Mouse (Mus musculus) fat pad, adult 2 months (tissue): Measurements from ENCODE around the gene Plxna4.

Experiments
- DNase-seq: peaks from one replicate; pipeline ENCODE4 v3.0.0-alpha.2; 2011; ENCODE audit warnings: low read depth, low spot score; ENCODE audit errors: extremely low read depth

Plxna4 gene

DNA sequence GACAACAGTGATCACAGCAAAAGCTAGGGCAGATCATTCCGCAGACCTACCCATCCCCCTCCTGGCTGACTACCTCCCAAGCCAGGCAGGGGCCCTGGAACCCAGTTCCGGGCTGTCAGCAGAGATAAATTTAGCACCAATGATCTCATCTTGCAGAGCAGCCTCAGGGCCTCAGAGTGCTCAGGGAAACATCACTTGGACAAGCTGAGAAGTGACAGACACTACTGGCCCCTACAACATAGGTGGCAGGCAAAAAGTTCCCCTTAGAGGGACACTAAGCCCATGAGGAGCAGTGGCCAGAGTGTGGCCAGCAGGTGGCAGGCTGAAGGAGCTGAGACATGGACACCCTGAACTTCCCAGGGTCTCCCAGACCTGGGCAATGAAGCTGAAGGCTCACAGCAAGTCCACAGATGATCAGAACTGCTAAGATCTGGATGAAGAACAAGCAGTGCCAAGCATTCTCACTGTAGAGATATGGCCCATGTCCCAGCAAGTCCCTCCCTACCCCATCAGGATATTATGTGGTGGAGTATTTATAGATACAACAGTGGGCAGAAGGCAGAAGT is 108.7 kb downstream of the Plxna4 start:
- no peak for DNase-seq

DNA sequence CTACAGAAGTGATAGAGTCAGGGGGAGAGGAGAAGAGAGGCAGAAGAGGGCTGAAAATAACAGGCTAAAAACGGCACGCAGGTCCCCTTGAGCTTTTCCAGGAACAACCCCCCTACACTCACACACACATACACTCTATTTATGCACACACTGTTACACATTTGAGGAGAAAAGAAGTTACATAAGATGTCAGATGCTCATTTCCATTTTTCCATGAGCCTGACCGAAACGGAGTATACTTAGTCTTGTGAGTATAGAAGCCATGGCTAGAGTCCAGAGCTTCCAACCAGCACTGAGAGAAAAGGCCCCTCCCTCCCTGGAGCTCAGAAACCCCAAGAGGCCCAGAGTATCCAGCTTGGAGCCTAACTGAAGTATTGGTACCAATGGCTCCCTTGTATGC is 112.0 kb downstream of the Plxna4 start:
- no peak for DNase-seq

DNA sequence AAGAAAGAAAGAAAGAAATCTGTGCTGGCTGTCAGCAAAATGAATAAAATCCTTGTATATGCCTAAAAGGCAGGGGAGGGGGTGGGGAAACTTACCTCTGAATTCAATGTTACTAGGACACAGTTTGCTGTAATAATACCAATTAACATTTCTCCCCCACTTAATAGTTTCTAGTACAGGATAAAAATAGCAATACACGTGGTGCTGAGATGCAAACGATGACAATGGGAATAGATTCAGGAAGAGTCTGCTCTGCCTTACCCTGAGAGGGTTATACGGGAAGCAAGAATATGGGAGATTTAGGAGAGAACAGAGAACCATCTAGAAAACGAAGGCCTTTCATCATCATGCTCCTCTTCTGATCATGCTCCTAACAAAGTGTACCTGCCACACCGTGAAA is 115.9 kb downstream of the Plxna4 start:
- no peak for DNase-seq

- no peak for DNase-seq
These were observed 116.4 kb downstream of the Plxna4 start for GRCm38 (mm10) chr6:32471639-32472038.

- DNase-seq = no peak
These were observed 118.8 kb downstream of the Plxna4 start for GRCm38 (mm10) chr6:32469196-32469595.

GRCm38 (mm10) chr6:32465129-32465528 is 122.9 kb downstream of the Plxna4 start:
- no peak for DNase-seq

GRCm38 (mm10) chr6:32464637-32465036 is 123.4 kb downstream of the Plxna4 start:
- DNase-seq = no peak

- no peak for DNase-seq
These were observed 123.9 kb downstream of the Plxna4 start for GRCm38 (mm10) chr6:32464046-32464445.

DNA sequence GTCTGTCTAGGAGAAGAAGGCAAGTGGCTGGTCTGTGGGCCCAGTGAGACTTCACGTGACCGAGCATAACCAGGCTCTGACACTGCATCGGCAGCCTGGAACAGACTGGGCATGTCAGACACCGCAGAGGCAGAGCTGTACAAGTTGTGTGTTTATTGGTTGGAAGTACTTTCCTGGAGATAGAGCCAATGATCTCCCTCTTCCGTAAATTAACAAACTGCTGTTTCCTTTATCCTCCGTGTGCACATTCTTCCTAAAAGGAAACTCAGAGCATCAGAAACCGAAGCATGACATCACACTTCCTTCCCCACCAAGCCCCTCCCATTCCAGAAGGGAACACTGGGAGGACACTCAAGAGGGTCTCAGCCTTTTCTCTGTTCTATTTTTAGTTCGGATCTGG is 127.6 kb downstream of the Plxna4 start:
- DNase-seq = no peak

DNA sequence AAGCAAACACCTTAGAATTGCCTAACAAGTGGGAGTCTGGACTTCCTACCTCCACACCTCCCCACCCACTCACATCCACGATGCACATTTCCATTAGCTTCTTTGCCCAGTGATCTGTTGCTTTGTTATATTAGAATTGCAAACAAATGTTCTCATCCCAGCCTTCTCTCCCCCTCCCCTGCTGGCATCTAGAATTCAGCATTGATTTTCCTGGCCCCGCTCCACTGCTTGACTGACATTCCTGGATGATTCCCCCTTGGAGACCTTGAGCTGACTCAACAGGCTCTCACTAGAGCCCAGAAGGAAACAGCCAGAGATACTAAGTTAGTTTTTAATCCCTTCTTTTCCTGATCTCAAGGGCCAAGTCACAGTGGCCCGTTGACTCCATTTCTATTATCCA is 131.4 kb downstream of the Plxna4 start:
- DNase-seq = no peak

DNA sequence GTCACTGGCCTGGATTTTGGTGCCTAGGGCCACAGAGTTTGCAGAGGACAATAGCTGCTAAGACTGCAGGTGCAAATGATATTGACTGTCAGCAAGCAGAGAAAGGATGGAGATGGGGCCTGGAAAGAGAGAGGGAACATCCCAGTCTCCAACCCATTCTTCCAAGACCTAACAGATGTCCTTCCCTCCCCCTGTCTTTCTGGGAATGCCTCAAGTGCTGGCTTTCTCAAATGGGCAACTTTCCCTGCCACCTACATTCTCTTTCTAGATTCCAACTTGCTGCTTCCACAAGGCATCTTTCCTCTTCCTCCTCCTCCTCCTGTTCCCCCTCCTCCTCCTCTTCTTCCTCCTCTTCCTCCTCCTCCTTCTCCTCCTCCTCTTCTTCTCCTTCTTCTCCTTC is 136.1 kb downstream of the Plxna4 start:
- DNase-seq = no peak

DNA sequence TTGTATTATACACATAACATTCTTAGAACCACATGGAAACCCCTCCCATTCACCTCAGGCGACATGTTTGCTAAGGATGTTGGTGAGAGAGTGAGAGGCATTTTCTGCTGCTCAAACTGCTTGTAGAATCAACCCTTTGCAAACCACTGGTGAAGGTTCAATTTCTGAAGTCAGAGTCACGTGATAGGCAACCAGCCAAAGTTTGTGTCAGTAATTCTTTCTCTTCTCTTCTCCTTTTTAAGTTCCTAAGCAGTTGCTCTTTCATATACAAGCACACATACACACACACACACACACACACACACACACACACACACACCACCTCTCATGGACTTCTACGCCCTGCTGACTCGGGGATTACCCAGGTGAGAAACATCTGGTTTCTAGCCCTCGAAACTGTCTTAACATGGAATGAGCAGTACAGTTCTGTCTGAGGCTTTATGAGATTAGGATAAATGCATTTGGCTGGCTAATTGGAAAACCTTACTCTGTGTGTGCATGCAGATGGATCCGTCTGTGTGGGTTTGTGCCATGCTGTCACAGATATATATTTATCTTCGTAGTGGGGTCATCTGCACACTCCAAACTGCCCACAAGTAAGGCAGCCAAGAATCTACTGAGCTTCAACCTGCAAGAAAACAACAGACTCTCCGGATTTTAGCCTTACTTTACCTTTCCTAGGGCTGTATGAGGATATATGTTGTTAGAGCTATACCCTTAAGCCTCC is 138.6 kb downstream of the Plxna4 start:
- DNase-seq = no peak

- no peak for DNase-seq
These were observed 139.2 kb downstream of the Plxna4 start for GRCm38 (mm10) chr6:32448787-32449186.

DNA sequence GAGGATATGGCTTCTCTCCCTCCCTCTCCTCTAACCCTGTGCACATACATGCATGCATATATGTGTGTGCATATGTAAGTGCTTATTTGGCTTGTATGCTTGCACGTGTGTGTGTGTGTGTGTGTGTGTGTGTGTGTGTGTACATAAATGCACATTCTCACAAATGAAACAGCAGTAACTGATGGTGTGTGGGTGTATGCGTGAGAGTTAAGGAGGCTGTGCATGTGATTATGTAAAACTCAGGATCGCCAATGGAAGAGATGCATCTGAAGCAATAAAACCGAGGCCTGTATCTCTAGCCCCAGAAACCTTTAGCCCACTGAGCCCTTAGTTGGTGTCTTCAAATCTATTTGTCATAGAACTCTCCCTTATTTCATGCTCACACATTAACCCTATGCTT is 141.7 kb downstream of the Plxna4 start:
- no peak for DNase-seq

DNA sequence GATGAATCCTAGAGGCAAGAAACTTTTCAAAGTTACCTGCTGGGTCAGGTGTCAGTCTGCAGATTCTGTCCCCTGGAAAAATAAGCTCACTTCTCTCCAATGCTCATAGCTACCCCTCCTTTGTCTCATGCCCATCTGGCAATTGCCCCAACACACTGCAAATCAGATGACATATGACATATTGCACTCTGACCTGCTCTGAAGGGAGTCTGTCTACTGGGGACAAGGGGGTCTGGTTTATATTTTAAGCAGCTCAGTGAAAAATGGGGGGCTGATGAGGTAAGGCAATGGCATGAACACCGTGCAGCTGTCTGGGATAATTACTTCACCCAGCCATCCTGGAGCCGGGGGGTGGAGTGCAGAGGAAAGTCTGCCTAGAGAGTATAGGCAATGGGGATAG is 142.7 kb downstream of the Plxna4 start:
- no peak for DNase-seq

- DNase-seq = no peak
These were observed 143.6 kb downstream of the Plxna4 start for GRCm38 (mm10) chr6:32444393-32444792.

- DNase-seq = no peak
These were observed 144.3 kb downstream of the Plxna4 start for GRCm38 (mm10) chr6:32443679-32444078.

DNA sequence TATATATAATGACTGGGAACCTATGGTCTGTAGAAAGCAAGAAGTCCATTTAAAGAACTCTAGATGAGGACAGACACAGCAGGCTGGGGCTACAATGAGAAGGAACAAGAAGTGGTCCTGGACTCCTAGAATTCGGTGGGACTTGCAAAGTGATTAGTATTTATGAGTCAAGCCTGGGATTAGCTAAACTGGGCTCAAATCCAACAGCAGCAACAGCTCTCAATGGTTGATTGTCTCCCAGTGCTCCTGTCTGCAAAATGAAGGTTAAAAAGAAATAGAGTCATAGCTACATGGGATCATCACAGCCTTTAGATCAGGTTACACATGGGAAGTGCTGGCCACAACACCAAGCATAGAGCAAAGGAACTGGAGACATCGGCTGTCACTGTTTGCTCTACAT is 148.6 kb downstream of the Plxna4 start:
- no peak for DNase-seq

DNA sequence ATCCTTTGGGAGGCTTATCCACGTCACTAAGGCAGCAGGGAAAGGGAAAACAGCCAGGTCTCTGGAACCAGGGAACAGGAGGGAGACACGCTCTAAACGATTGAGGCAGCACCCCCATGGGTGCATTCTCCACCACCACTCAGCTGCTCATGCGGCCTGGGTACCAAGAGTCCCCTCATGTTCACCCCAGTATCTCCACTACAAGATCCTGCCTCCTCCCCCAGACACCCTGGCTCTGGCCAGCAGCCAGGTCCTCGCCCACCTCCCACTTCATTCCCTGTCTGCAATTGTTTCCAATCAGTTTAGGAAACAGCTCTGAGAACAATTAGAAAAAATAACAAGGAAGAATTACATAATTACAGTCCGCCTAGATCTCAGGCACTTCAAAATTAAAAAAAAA is 150.8 kb downstream of the Plxna4 start:
- no peak for DNase-seq

- no peak for DNase-seq
These were observed 164.9 kb downstream of the Plxna4 start for GRCm38 (mm10) chr6:32423124-32423523.

DNA sequence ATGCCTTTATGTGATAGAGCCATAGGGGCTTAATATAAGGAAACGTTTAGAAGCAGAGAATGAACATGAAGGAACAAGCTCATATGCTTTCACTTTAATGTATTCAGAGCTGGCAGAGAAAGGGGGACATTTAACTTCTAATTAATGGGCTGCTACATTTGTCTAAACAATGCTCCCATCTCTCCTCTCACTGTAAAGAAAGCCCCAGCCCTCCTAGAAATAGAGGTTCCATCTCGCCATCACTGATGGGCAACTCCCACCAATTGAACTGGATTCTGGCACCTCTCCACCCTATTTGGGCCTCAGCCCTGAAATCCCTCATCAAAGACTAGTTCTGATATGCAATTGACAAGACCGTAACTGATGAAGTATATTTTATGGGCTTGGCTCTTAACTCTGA is 167.4 kb downstream of the Plxna4 start:
- no peak for DNase-seq

DNA sequence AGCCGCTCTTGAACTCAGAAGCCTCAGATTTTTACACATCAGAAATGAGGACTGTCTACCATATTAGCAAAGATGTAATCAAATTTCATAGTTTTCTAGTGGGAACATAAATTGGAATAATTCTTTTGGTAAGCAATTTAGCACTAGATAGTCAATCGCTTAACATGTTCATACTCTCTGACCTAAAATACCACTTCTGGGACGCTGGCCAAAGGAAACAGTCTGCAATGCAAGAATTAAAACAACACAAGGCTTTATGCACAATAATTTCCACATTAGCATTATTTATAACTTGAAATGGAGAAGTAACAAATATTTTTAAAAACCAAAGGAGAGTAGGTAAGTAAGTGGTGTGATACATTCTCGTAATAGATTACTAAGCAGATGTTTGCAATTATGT is 170.6 kb downstream of the Plxna4 start:
- DNase-seq = no peak

DNA sequence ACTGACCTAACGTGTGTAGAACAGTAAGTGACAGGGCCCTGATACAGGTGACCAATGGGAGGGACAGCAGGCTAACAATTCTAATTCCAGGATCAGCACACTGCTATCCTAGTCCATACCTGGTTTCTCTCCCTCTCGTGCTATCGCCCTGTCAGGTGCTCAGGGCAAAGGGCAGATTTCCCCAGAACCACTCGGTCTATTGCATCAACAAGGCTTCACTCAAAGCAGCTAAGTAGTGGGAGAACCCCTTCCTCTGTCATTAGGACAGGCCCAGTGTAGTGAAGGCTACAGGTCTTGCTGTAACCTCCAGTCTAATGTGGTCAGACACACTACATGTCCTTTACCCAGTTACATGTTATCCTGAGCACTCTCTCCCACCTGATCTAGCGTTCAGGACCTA is 176.7 kb downstream of the Plxna4 start:
- no peak for DNase-seq
